ENCODE assay signal across 28 mouse cellular contexts in genomic region chr13:67652496-67652895, GRCm38 (mm10). TPM values are rescaled to one million over a fixed set of nuclear protein-coding genes. Genes with fewer than 3 reads are reported as not detected.
DNase-seq lines count a peak whose midpoint lies in the region; TF ChIP-seq lines count a peak whose summit lies in the region.
"Had no signal": no experiment of that assay in that cellular context is flagged by ENCODE, and none has a peak within 500 bp of the region (broad histone marks: within the 10 kb centered on the region; RNA-seq: fewer than 3 reads in every experiment).

No protein-coding gene starts in this region.

- H3K36me3 ChIP-seq in ES-Bruce4 (ENCODE audit: control insufficient read depth, insufficient read depth, low read length, poor library complexity, severe bottlenecking), result no peaks in the 10 kb centered on the region
- H3K36me3 ChIP-seq in ES-E14 (ENCODE audit: control insufficient read depth, insufficient read depth, low read length, poor library complexity, severe bottlenecking), result no peaks in the 10 kb centered on the region
- H3K36me3 ChIP-seq: embryonic facial prominence, embryonic 13.5 days; embryonic facial prominence, embryonic 15.5 days; forebrain, embryonic 10.5 days; forebrain, embryonic 12.5 days had no signal

- no peak overlapping the region for H3K4me3 ChIP-seq in ES-Bruce4 (ENCODE audit: low read depth, low read length)
- H3K4me3 ChIP-seq in ES-E14 (ENCODE audit: insufficient read depth in 1 of 2, low read depth in 1 of 2, low read length in 2 of 2, poor library complexity in 1 of 2, severe bottlenecking in 1 of 2), result no peak overlapping the region
- H3K4me3 ChIP-seq: embryonic facial prominence, embryonic 13.5 days; embryonic facial prominence, embryonic 15.5 days; erythroblast, embryonic 14.5 days; forebrain, embryonic 10.5 days; forebrain, embryonic 12.5 days had no signal

- in situ Hi-C loops in ES-E14 (cut with MboI; ENCODE audit: low sequenced_read_pairs in 2 of 2, unreplicated experiment in 2 of 2), result no loop called here

- H3K27ac ChIP-seq in ES-Bruce4 (ENCODE audit: insufficient read depth, low read length) (peak overlapping the region; percentile 72), ES-E14 (ENCODE audit: insufficient read depth, low read depth, low read length, poor library complexity, severe bottlenecking) (peak overlapping the region; percentile 36; the same call in 1 of the 2 replicates)
- H3K27ac ChIP-seq: embryonic facial prominence, embryonic 13.5 days; embryonic facial prominence, embryonic 15.5 days; forebrain, embryonic 10.5 days; forebrain, embryonic 12.5 days had no signal

- H3K4me1 ChIP-seq in ES-Bruce4 (ENCODE audit: control insufficient read depth, insufficient read depth, low read length) (peaks cover 4% of the 10 kb centered on the region), ES-E14 (ENCODE audit: control insufficient read depth in 2 of 2, insufficient read depth in 2 of 2, low read length in 2 of 2, poor library complexity in 1 of 2) (peaks cover 0 to 4% of the 10 kb centered on the region in 2 experiments; a peak in 2 of 4 replicates)
- H3K4me1 ChIP-seq: embryonic facial prominence, embryonic 13.5 days; embryonic facial prominence, embryonic 15.5 days; forebrain, embryonic 10.5 days; forebrain, embryonic 12.5 days had no signal

- TF ChIP-seq CTCF in ES-Bruce4 (IDR thresholded peaks at IDR 0.05; ENCODE audit: low read depth, low read length), result no peak

- intact Hi-C loops in left cerebral cortex, postnatal 36 days (cut with DNase I), result no loop called here

- no peak overlapping the region for H3K9ac ChIP-seq in ES-Bruce4 (ENCODE audit: low read depth, poor library complexity, severe bottlenecking)
- H3K9ac ChIP-seq in ES-E14 (ENCODE audit: insufficient read depth, low read depth, low read length, poor library complexity, severe bottlenecking), result no peak overlapping the region
- H3K9ac ChIP-seq: embryonic facial prominence, embryonic 13.5 days; embryonic facial prominence, embryonic 15.5 days; forebrain, embryonic 12.5 days had no signal

- TF ChIP-seq EP300 in ES-Bruce4 (IDR thresholded peaks at IDR 0.05; ENCODE audit: insufficient read depth, low read depth, low read length), result no peak

- no peak for TF ChIP-seq POLR2A in ES-Bruce4 (IDR thresholded peaks at IDR 0.05; ENCODE audit: insufficient read depth, low read length)

- no peaks in the 10 kb centered on the region for H3K27me3 ChIP-seq in ES-Bruce4 (ENCODE audit: control insufficient read depth, insufficient read depth, low read length, poor library complexity, severe bottlenecking)
- H3K27me3 ChIP-seq: CH12.LX; embryonic facial prominence, embryonic 13.5 days; embryonic facial prominence, embryonic 15.5 days; forebrain, embryonic 12.5 days had no signal

- DNase-seq in ES-E14 (ENCODE audit: low read depth, low spot score), result no peak
- peak; percentile 3 for DNase-seq in WW6 (ENCODE audit: low read depth, low spot score)
- DNase-seq in heart, postnatal 4 days, result no peak
- no peak for DNase-seq in neural tube, embryonic 10.5 days (ENCODE audit: extremely low spot score, low spot score)
- no peak for DNase-seq in left cerebral cortex, postnatal 36 days (ENCODE audit: low spot score in 2 of 2)
- DNase-seq: adrenal gland, adult 8-10 months; adrenal gland, postnatal 14 days; adrenal gland, postnatal 36 days; B cell, adult 2 months; cerebellum, adult 11-12 months; cerebellum, adult 2 months; cerebellum, adult 9-10 months; cerebellum, postnatal 14 days; cerebellum, postnatal 36 days; embryo, embryonic 11 days had no signal

- H3K9me3 ChIP-seq in ES-Bruce4 (replicated peaks; ENCODE audit: control insufficient read depth, insufficient read depth, low read length, poor library complexity, severe bottlenecking), result no peaks in the 10 kb centered on the region
- no peaks in the 10 kb centered on the region for H3K9me3 ChIP-seq in ES-E14 (ENCODE audit: control insufficient read depth, insufficient read depth, low read depth, low read length)
- H3K9me3 ChIP-seq: embryonic facial prominence, embryonic 13.5 days; embryonic facial prominence, embryonic 15.5 days; forebrain, embryonic 10.5 days; forebrain, embryonic 12.5 days had no signal

TF ChIP-seq in ES-E14, 5 proteins besides CTCF, POLR2A, EP300 and RAD21:
- no peak for TF ChIP-seq HCFC1 (IDR thresholded peaks at IDR 0.05; ENCODE audit: borderline replicate concordance, insufficient read depth, low read length)
- TF ChIP-seq MAFK (IDR thresholded peaks at IDR 0.05; ENCODE audit: insufficient read depth, low read depth, low read length), result no peak
- TF ChIP-seq ZC3H11A (IDR thresholded peaks at IDR 0.05; ENCODE audit: borderline replicate concordance, low read depth, low read length), result no peak
- no peak for TF ChIP-seq CHD2 (IDR thresholded peaks at IDR 0.05; ENCODE audit: low read depth, low read length)
- no peak for TF ChIP-seq ZNF384 (IDR thresholded peaks at IDR 0.05; ENCODE audit: low read depth, low read length)

RNA-seq across cellular contexts. Expression of gene Zfp729a, which starts 14.9 kb away (rescaled TPM):
- 10.8 and 11.1 TPM in 2 replicates for polyA plus RNA-seq in ES-Bruce4 (2011; ENCODE audit: insufficient read depth, insufficient read length, low read depth, missing spikeins)
- total RNA-seq in ES-E14 (2012; rRNA removed), result 6.4 and 6.8 TPM in 2 replicates
- total RNA-seq in heart, postnatal 4 days (2021), result 1 to 10 TPM; 3.7 to 3.8 TPM
- total RNA-seq in left cerebral cortex, postnatal 36 days (2021), result 1 to 10 TPM; 7.5 to 10.0 TPM

RNA-seq across cellular contexts. Expression of gene Gm49345, which starts 14.9 kb away (rescaled TPM):
- 13.8 and 15.6 TPM in 2 replicates for polyA plus RNA-seq in ES-Bruce4 (2011; ENCODE audit: insufficient read depth, insufficient read length, low read depth, missing spikeins)
- total RNA-seq in ES-E14 (2012; rRNA removed), result 4.2 and 7.7 TPM in 2 replicates
- total RNA-seq in heart, postnatal 4 days (2021), result 1 to 10 TPM in 1 of 2 experiments, under 1 TPM in 1; 0.72 to 1.9 TPM
- 1 to 10 TPM in 1 of 2 experiments, under 1 TPM in 1; 0.82 to 2.1 TPM for total RNA-seq in left cerebral cortex, postnatal 36 days (2021)
- total RNA-seq: adrenal gland, adult 18-20 months; CH12.LX; common myeloid progenitor, adult 5-6 weeks had no signal
- polyA plus RNA-seq: cerebellum, adult 2 months; embryonic facial prominence, embryonic 11.5 days; embryonic facial prominence, embryonic 13.5 days; embryonic facial prominence, embryonic 15.5 days; erythroblast, embryonic 14.5 days; forebrain, embryonic 10.5 days; forebrain, embryonic 14.5 days; forebrain, embryonic 16.5 days; frontal cortex, adult 2 months had no signal

RNA-seq across cellular contexts. Expression of gene Zfp738, which starts 34.4 kb away (rescaled TPM):
- polyA plus RNA-seq in ES-Bruce4 (2011; ENCODE audit: insufficient read depth, insufficient read length, low read depth, missing spikeins), result 19.1 and 21.6 TPM in 2 replicates
- total RNA-seq in ES-E14 (2012; rRNA removed), result 12.8 and 16.6 TPM in 2 replicates
- 1 to 10 TPM; 7.5 to 8.2 TPM for total RNA-seq in heart, postnatal 4 days (2021)
- 10 to 100 TPM; 22.0 to 28.2 TPM for total RNA-seq in left cerebral cortex, postnatal 36 days (2021)

RNA-seq across cellular contexts. Expression of gene Zfp729b, which starts 43.0 kb away (rescaled TPM):
- polyA plus RNA-seq in ES-Bruce4 (2011; ENCODE audit: insufficient read depth, insufficient read length, low read depth, missing spikeins), result 10.6 and 11.9 TPM in 2 replicates
- total RNA-seq in ES-E14 (2012; rRNA removed), result 23.2 and 25.1 TPM in 2 replicates
- total RNA-seq in heart, postnatal 4 days (2021), result 1 to 10 TPM; 4.1 to 4.7 TPM
- 1 to 10 TPM; 7.6 to 9.7 TPM for total RNA-seq in left cerebral cortex, postnatal 36 days (2021)
- polyA plus RNA-seq: erythroblast, embryonic 14.5 days had no signal
